Mouse (Mus musculus): Measurements from ENCODE around the gene Ebna1bp2. TPM values are rescaled to one million over a fixed set of nuclear protein-coding genes. Genes with fewer than 3 reads are reported as not detected.

Ebna1bp2 gene
- polyA plus RNA-seq, 1 experiment from 2014 or later, result 94.5 TPM

- DNase-seq (ENCODE audit: low spot score) (no peak), ATAC-seq (ENCODE audit: low FRiP score, low TSS enrichment) (no peak)
- no peak overlapping the region for H3K27ac ChIP-seq (replicated peaks)
- no peak overlapping the region for H3K9ac ChIP-seq (ENCODE audit: low read length)
- TF ChIP-seq EP300 (optimal IDR thresholded peaks at IDR 0.05) (no peak), CTCF (IDR thresholded peaks at IDR 0.05; ENCODE audit: low read depth) (no peak)
- WGBS, result 67% methylated on average over 12 of the region's 12 CpGs
- no peak overlapping the region for H3K4me2 ChIP-seq (replicated peaks; ENCODE audit: low read depth)
- H3K36me3 ChIP-seq (ENCODE audit: control insufficient read depth, insufficient read depth, low read length), result no peaks in the 10 kb centered on the region
- H3K4me3 ChIP-seq (ENCODE audit: low read depth, low read length), result no peak overlapping the region
- H3K9me3 ChIP-seq (ENCODE audit: control insufficient read depth, low read length), result no peaks in the 10 kb centered on the region
- no peaks in the 10 kb centered on the region for H3K4me1 ChIP-seq (replicated peaks; ENCODE audit: control insufficient read depth, insufficient read depth)
- no peaks in the 10 kb centered on the region for H3K27me3 ChIP-seq (ENCODE audit: control insufficient read depth, insufficient read depth, low read length)
These were observed 31.4 kb upstream of the Ebna1bp2 start for GRCm38 (mm10) chr4:118589053-118589732.

- no peaks in the 10 kb centered on the region for H3K36me3 ChIP-seq (ENCODE audit: control insufficient read depth, insufficient read depth, low read length)
- no peaks in the 10 kb centered on the region for H3K27me3 ChIP-seq (ENCODE audit: control insufficient read depth, insufficient read depth, low read length)
- no peak overlapping the region for H3K4me3 ChIP-seq (ENCODE audit: low read depth, low read length)
- 11% methylated on average over 7 of the region's 7 CpGs for WGBS
- no peak for ATAC-seq (ENCODE audit: low FRiP score, low TSS enrichment)
- H3K9ac ChIP-seq (ENCODE audit: low read length), result no peak overlapping the region
- no peak overlapping the region for H3K4me2 ChIP-seq (replicated peaks; ENCODE audit: low read depth)
- no peaks in the 10 kb centered on the region for H3K9me3 ChIP-seq (ENCODE audit: control insufficient read depth, low read length)
- no peak overlapping the region for H3K27ac ChIP-seq (replicated peaks)
- no peak for DNase-seq (ENCODE audit: low spot score)
- H3K4me1 ChIP-seq (replicated peaks; ENCODE audit: control insufficient read depth, insufficient read depth), result no peaks in the 10 kb centered on the region
- TF ChIP-seq EP300 (optimal IDR thresholded peaks at IDR 0.05) (no peak), CTCF (IDR thresholded peaks at IDR 0.05; ENCODE audit: low read depth) (no peak)
These were observed 30.9 kb upstream of the Ebna1bp2 start for GRCm38 (mm10) chr4:118589733-118590130.

- Histone ChIP-seq H3K9ac (ENCODE audit: low read length) (no peak overlapping the region), H3K27ac (replicated peaks) (no peak overlapping the region), H3K9me3 (ENCODE audit: control insufficient read depth, low read length) (no peaks in the 10 kb centered on the region), H3K27me3 (ENCODE audit: control insufficient read depth, insufficient read depth, low read length) (no peaks in the 10 kb centered on the region), H3K4me2 (replicated peaks; ENCODE audit: low read depth) (no peak overlapping the region), H3K4me3 (ENCODE audit: low read depth, low read length) (no peak overlapping the region), H3K4me1 (replicated peaks; ENCODE audit: control insufficient read depth, insufficient read depth) (no peaks in the 10 kb centered on the region), H3K36me3 (ENCODE audit: control insufficient read depth, insufficient read depth, low read length) (no peaks in the 10 kb centered on the region)
- no peak for ATAC-seq (ENCODE audit: low FRiP score, low TSS enrichment)
- WGBS, result 48% methylated on average over 4 of the region's 4 CpGs
- no peak for TF ChIP-seq EP300 (optimal IDR thresholded peaks at IDR 0.05)
- no peak for TF ChIP-seq CTCF (IDR thresholded peaks at IDR 0.05; ENCODE audit: low read depth)
- DNase-seq (ENCODE audit: low spot score), result no peak
These were observed 16.5 kb upstream of the Ebna1bp2 start for GRCm38 (mm10) chr4:118604065-118604464.

GRCm38 (mm10) chr4:118609836-118610235 is 10.8 kb upstream of the Ebna1bp2 start:
- H3K9ac ChIP-seq (ENCODE audit: low read length), result no peak overlapping the region
- H3K4me2 ChIP-seq (replicated peaks; ENCODE audit: low read depth), result no peak overlapping the region
- no peaks in the 10 kb centered on the region for H3K27me3 ChIP-seq (ENCODE audit: control insufficient read depth, insufficient read depth, low read length)
- H3K36me3 ChIP-seq (ENCODE audit: control insufficient read depth, insufficient read depth, low read length), result no peaks in the 10 kb centered on the region
- no peaks in the 10 kb centered on the region for H3K4me1 ChIP-seq (replicated peaks; ENCODE audit: control insufficient read depth, insufficient read depth)
- no peak overlapping the region for H3K27ac ChIP-seq (replicated peaks)
- ATAC-seq (ENCODE audit: low FRiP score, low TSS enrichment), result no peak
- no peak overlapping the region for H3K4me3 ChIP-seq (ENCODE audit: low read depth, low read length)
- H3K9me3 ChIP-seq (ENCODE audit: control insufficient read depth, low read length), result no peaks in the 10 kb centered on the region
- no peak for DNase-seq (ENCODE audit: low spot score)
- TF ChIP-seq EP300 (optimal IDR thresholded peaks at IDR 0.05) (no peak), CTCF (IDR thresholded peaks at IDR 0.05; ENCODE audit: low read depth) (no peak)
- WGBS, result 64% methylated on average over 3 of the region's 3 CpGs

GRCm38 (mm10) chr4:118612619-118613018 is 8.0 kb upstream of the Ebna1bp2 start:
- H3K4me1 ChIP-seq (replicated peaks; ENCODE audit: control insufficient read depth, insufficient read depth), result no peaks in the 10 kb centered on the region
- H3K4me3 ChIP-seq (ENCODE audit: low read depth, low read length), result no peak overlapping the region
- TF ChIP-seq EP300 (optimal IDR thresholded peaks at IDR 0.05) (no peak), CTCF (IDR thresholded peaks at IDR 0.05; ENCODE audit: low read depth) (peak; percentile 61)
- DNase-seq (ENCODE audit: low spot score) (peak; percentile 29), ATAC-seq (ENCODE audit: low FRiP score, low TSS enrichment) (0 out of 2 replicates have a peak, but pooled peaks have one; percentile 45)
- H3K4me2 ChIP-seq (replicated peaks; ENCODE audit: low read depth), result no peak overlapping the region
- no peaks in the 10 kb centered on the region for H3K9me3 ChIP-seq (ENCODE audit: control insufficient read depth, low read length)
- H3K27me3 ChIP-seq (ENCODE audit: control insufficient read depth, insufficient read depth, low read length), result no peaks in the 10 kb centered on the region
- H3K36me3 ChIP-seq (ENCODE audit: control insufficient read depth, insufficient read depth, low read length), result no peaks in the 10 kb centered on the region
- no peak overlapping the region for H3K9ac ChIP-seq (ENCODE audit: low read length)
- WGBS, result 21% methylated on average over 11 of the region's 11 CpGs
- no peak overlapping the region for H3K27ac ChIP-seq (replicated peaks)

GRCm38 (mm10) chr4:118615412-118615811 is 5.2 kb upstream of the Ebna1bp2 start:
- no peaks in the 10 kb centered on the region for H3K4me1 ChIP-seq (replicated peaks; ENCODE audit: control insufficient read depth, insufficient read depth)
- no peaks in the 10 kb centered on the region for H3K9me3 ChIP-seq (ENCODE audit: control insufficient read depth, low read length)
- H3K4me2 ChIP-seq (replicated peaks; ENCODE audit: low read depth), result no peak overlapping the region
- H3K4me3 ChIP-seq (ENCODE audit: low read depth, low read length), result no peak overlapping the region
- no peak overlapping the region for H3K27ac ChIP-seq (replicated peaks)
- ATAC-seq (ENCODE audit: low FRiP score, low TSS enrichment) (no peak), DNase-seq (ENCODE audit: low spot score) (no peak)
- H3K36me3 ChIP-seq (ENCODE audit: control insufficient read depth, insufficient read depth, low read length), result no peaks in the 10 kb centered on the region
- H3K9ac ChIP-seq (ENCODE audit: low read length), result no peak overlapping the region
- 79% methylated on average over 11 of the region's 11 CpGs for WGBS
- H3K27me3 ChIP-seq (ENCODE audit: control insufficient read depth, insufficient read depth, low read length), result no peaks in the 10 kb centered on the region
- no peak for TF ChIP-seq CTCF (IDR thresholded peaks at IDR 0.05; ENCODE audit: low read depth)
- TF ChIP-seq EP300 (optimal IDR thresholded peaks at IDR 0.05), result no peak

Measured in stomach, postnatal 0 days (tissue).